Mouse (Mus musculus): Measurements from ENCODE around the gene Fbxo28. TPM values are rescaled to one million over a fixed set of nuclear protein-coding genes. Genes with fewer than 3 reads are reported as not detected.

The Fbxo28 gene
- polyA plus RNA-seq, 1 experiment, result 8.7 TPM

DNA sequence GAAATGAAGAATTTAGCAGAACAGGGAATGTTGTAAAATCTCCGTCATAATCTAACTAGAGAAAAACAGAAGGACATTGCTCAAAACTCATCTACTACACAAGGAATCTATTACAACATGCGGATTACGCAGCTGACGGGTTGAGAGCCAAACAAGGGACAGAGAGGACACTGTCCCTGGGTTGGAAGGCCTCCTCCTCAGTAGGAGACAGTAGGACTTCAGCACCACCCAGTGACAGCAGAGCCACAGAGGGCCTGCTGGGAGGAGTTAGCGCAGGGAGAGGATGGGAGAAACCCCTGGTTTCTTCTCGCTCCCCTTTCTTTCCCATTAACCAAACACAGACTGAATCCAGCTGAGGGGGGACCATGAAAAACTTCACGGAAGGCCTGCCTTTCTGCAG, 53.6 kb downstream of the Fbxo28 start:
- Histone ChIP-seq H3K4me1 (ENCODE audit: control insufficient read depth, insufficient read depth, insufficient read length, low read length) (peaks cover 3% of the 10 kb centered on the region; the same call in 1 of the 2 replicates), H3K27ac (replicated peaks; ENCODE audit: low read depth, low read length) (no peak overlapping the region), H3K4me3 (ENCODE audit: insufficient read depth, low read depth, low read length) (no peak overlapping the region)

- H3K4me3 ChIP-seq (ENCODE audit: insufficient read depth, low read depth, low read length), result no peak overlapping the region
- H3K4me1 ChIP-seq (ENCODE audit: control insufficient read depth, insufficient read depth, insufficient read length, low read length), result peaks cover 9% of the 10 kb centered on the region
- H3K27ac ChIP-seq (replicated peaks; ENCODE audit: low read depth, low read length), result no peak overlapping the region
Measured at GRCm38 (mm10) chr1:182284795-182285194, 56.6 kb downstream of the Fbxo28 start.

DNA sequence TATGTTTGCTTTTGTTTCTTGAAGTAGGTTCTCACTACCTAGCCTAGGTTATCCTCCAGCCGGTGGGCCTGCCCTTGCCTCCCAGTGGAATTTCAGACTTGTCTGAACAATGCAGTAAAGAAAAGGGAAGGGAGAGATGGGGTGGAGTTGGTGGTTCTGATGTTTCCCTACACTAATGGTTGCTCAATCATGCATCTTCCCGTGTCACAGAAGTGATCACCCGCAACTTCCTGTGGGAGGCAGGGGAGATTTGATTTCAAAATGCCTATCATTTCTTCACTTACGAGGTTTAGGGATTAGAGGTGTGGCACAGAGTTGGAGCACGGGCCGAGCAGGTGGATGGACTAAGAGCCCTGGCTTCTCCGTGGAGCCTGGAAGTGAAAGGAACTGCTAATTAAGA, 58.2 kb downstream of the Fbxo28 start:
- Histone ChIP-seq H3K27ac (replicated peaks; ENCODE audit: low read depth, low read length) (no peak overlapping the region), H3K4me1 (ENCODE audit: control insufficient read depth, insufficient read depth, insufficient read length, low read length) (peaks cover 11% of the 10 kb centered on the region), H3K4me3 (ENCODE audit: insufficient read depth, low read depth, low read length) (peak overlapping the region; percentile 0; the same call in 1 of the 2 replicates)

DNA sequence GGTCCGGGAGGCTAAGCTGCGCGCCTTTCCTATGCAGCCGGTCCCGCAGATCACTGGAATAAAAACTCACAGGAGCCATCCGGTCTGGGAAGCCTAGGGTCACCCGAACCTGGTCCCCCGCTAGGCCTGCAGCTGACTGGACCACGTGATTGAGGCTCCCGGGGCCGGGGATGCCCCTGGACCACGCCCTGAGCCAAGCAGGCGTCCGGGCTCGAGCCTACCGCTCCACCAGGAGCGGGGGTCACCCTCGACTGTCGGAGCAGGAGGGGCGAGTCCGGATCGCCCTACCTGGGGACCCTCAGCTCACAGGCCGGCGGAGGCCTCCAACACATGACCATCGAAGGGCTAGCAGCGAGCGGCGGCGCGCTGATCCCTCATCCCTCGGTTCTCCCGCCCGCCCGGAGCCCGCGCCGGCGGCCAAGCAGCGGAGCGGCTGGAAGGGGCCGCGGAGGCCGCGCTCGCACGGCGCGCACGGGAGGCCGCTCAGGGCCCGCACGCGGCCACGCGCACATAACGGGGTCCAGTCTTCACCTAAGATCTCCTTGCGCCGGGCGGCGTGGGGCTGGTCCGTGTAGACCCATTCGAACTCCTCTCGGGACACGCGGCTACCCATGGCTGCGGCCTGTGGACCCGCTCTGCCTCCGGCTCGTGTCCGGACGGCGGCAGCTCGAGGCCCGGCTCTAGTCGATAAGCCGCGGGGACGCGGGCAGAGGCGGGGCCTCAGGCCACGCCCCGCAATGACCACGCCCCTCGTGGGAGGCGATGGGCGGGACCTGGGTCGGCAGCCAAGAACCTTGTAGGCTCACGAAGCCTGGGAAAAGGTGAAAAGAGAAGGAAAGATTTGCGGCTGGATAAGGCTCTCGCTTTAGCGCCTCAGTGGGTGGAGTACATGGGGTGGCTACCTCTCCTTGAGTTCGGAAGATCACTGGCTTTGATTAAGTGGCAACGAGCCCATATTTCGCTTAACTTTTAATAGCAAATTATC, 59.0 kb downstream of the Fbxo28 start, which contains the start of gene Degs1:
Gene Degs1, minus strand, starts transcription at position 714 of the 985 bp plus-strand sequence.
- peak within 1 kb of the TSS; percentile 79 for H3K27ac ChIP-seq (replicated peaks; ENCODE audit: low read depth, low read length)
- peak within 1 kb of the TSS; percentile 85 for H3K4me3 ChIP-seq (ENCODE audit: insufficient read depth, low read depth, low read length)
- peaks cover 11% of the 10 kb centered on the region for H3K4me1 ChIP-seq (ENCODE audit: control insufficient read depth, insufficient read depth, insufficient read length, low read length)

- H3K4me1 ChIP-seq (ENCODE audit: control insufficient read depth, insufficient read depth, insufficient read length, low read length), result peaks cover 8% of the 10 kb centered on the region
- H3K27ac ChIP-seq (replicated peaks; ENCODE audit: low read depth, low read length), result no peak overlapping the region
- H3K4me3 ChIP-seq (ENCODE audit: insufficient read depth, low read depth, low read length), result peak overlapping the region; percentile 23; the same call in 1 of the 2 replicates
Measured at GRCm38 (mm10) chr1:182281251-182281711, 60.1 kb downstream of the Fbxo28 start.

DNA sequence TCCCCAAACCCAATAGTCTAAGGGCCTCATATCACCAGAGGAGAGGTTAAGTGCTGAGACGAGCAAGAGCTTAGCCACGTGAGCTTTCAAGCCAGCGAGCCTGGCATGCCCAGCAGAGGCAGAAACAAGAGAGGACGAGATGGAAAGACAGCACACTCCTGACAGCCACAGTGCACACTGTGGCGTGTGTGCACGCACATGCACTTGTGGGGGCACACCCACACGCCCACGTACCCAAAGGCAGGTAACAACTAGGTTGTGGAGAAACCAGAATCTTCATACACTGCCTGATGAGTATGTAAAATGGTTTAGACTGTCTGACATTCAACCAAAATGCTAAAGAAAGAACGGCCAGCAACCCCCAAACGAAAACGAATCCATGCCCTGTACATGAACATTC, 60.9 kb downstream of the Fbxo28 start:
- Histone ChIP-seq H3K4me1 (ENCODE audit: control insufficient read depth, insufficient read depth, insufficient read length, low read length) (peaks cover 8% of the 10 kb centered on the region), H3K4me3 (ENCODE audit: insufficient read depth, low read depth, low read length) (no peak overlapping the region), H3K27ac (replicated peaks; ENCODE audit: low read depth, low read length) (no peak overlapping the region)

GRCm38 (mm10) chr1:182280046-182280445, 61.4 kb downstream of the Fbxo28 start:
- Histone ChIP-seq H3K4me1 (ENCODE audit: control insufficient read depth, insufficient read depth, insufficient read length, low read length) (peaks cover 8% of the 10 kb centered on the region), H3K27ac (replicated peaks; ENCODE audit: low read depth, low read length) (no peak overlapping the region), H3K4me3 (ENCODE audit: insufficient read depth, low read depth, low read length) (no peak overlapping the region)

DNA sequence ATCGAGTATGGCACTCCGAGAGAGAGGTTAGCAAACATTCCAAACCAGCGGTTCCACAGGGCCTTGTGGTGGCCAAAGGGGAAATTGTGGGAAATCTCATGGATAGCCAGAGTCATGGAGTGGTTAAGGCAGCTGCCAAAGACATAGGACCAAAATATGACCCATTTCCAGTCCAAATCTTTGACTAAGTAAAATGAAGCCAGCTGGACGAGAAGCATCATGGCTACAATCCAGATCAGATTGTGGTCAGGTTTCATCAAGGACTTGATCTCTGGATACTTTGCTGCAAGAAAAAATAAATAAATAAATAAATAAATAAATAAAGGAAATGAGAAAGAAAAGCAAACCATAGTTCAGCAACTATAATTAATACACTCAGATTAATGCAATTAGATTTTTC, 62.0 kb downstream of the Fbxo28 start:
- peaks cover 8% of the 10 kb centered on the region for H3K4me1 ChIP-seq (ENCODE audit: control insufficient read depth, insufficient read depth, insufficient read length, low read length)
- no peak overlapping the region for H3K4me3 ChIP-seq (ENCODE audit: insufficient read depth, low read depth, low read length)
- H3K27ac ChIP-seq (replicated peaks; ENCODE audit: low read depth, low read length), result no peak overlapping the region

GRCm38 (mm10) chr1:182275109-182275508, 66.3 kb downstream of the Fbxo28 start:
- H3K27ac ChIP-seq (replicated peaks; ENCODE audit: low read depth, low read length), result no peak overlapping the region
- H3K4me3 ChIP-seq (ENCODE audit: insufficient read depth, low read depth, low read length), result no peak overlapping the region
- H3K4me1 ChIP-seq (ENCODE audit: control insufficient read depth, insufficient read depth, insufficient read length, low read length), result peaks cover 2% of the 10 kb centered on the region; the same call in 1 of the 2 replicates

DNA sequence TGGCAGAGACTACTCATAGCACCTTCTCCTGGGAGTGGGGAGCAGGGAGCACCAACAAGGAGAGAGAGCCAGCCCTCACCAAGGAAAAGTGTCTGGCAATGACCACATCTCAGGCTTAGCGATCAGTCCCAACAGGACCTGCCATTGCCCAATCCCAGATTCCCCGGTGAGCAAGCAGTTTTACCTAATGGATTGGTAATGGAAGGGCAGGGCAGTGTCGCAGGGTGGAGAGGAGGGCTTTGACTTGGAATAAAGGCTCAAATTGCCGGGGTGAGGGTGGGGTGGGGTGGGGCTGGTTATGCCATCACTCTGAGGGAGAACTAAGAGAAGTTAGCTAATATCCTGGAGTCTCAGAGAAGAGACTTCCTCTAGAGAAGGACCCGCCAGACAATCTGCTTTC, 69.8 kb downstream of the Fbxo28 start:
- H3K4me3 ChIP-seq (ENCODE audit: insufficient read depth, low read depth, low read length), result no peak overlapping the region
- H3K27ac ChIP-seq (replicated peaks; ENCODE audit: low read depth, low read length), result no peak overlapping the region
- H3K4me1 ChIP-seq (ENCODE audit: control insufficient read depth, insufficient read depth, insufficient read length, low read length), result no peaks in the 10 kb centered on the region

DNA sequence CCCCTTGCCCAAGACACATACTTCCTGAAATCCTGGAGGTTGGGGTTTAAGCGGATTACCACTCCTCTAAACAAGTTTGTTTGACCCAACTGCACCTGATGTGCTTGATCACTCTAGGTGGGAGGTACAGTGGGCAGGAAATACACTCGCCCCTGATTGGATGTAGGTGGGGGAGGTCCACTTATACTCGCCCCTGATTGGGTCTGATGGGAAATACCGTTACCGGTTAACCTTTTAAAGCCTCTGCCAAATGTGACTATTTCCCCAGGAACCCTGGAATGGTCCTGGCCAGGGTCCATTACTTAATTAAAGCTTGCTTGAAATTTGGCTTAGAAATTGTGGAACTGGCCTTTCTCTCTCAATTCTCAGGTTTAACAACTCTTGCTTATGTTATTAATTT, 70.3 kb downstream of the Fbxo28 start:
- Histone ChIP-seq H3K27ac (replicated peaks; ENCODE audit: low read depth, low read length) (no peak overlapping the region), H3K4me1 (ENCODE audit: control insufficient read depth, insufficient read depth, insufficient read length, low read length) (no peaks in the 10 kb centered on the region), H3K4me3 (ENCODE audit: insufficient read depth, low read depth, low read length) (no peak overlapping the region)

- Histone ChIP-seq H3K4me3 (ENCODE audit: insufficient read depth, low read depth, low read length) (no peak overlapping the region), H3K27ac (replicated peaks; ENCODE audit: low read depth, low read length) (no peak overlapping the region), H3K4me1 (ENCODE audit: control insufficient read depth, insufficient read depth, insufficient read length, low read length) (no peaks in the 10 kb centered on the region)
Measured at GRCm38 (mm10) chr1:182268317-182268716, 73.1 kb downstream of the Fbxo28 start.

DNA sequence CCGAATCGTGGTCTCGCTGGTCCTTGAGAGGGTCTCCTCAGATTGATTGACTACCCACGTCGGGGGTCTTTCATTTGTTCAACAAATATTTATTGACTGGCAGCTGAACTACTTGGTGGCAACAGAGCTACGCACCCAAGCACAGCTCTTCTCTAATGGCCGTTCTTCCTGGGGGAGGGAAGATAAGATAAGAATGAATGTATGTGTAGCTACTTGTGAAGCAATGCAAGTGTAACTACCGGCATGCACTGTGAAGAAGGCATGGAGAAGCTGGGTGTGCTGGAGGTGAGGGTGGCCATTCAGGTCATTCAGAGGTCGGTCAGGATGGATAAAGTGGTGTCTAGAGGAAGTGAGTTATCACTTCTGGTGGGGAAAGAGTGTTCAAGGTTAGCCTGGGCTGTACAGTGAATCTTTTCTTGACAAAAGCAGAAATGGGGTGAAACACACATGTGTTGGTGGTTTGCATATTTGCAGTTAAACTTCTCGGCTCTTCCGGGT, 75.4 kb downstream of the Fbxo28 start:
- H3K4me1 ChIP-seq (ENCODE audit: control insufficient read depth, insufficient read depth, insufficient read length, low read length), result no peaks in the 10 kb centered on the region
- no peak overlapping the region for H3K27ac ChIP-seq (replicated peaks; ENCODE audit: low read depth, low read length)
- no peak overlapping the region for H3K4me3 ChIP-seq (ENCODE audit: insufficient read depth, low read depth, low read length)

All from brown adipose tissue, adult 24 weeks (tissue).